Mouse (Mus musculus) brain, embryonic 14.5 days (tissue): ENCODE measurements around the gene Olfr591.
"Not testable (repeated sequence)": the region's sequence is repeated elsewhere in the genome, so short reads cannot be mapped to it uniquely, and the experiment has no call there.

Source experiments
- CTCF ChIP-seq: fragments of 200-500 bp; IDR thresholded peaks from 2 replicates; pipeline ENCODE4 v1.5.1; 2012; ENCODE audit warnings: inconsistent platforms, mild to moderate bottlenecking, moderate library complexity, borderline replicate concordance; ENCODE audit not compliant: insufficient read depth, insufficient read length; ENCODE audit errors: extremely low read depth
- POLR2A ChIP-seq: fragments of 200-500 bp; IDR thresholded peaks from 2 replicates; pipeline ENCODE4 v1.6.1; 2012; ENCODE audit warnings: mild to moderate bottlenecking, inconsistent platforms, borderline replicate concordance; ENCODE audit not compliant: poor library complexity, insufficient read depth, insufficient read length, severe bottlenecking; ENCODE audit errors: extremely low read depth

DNA sequence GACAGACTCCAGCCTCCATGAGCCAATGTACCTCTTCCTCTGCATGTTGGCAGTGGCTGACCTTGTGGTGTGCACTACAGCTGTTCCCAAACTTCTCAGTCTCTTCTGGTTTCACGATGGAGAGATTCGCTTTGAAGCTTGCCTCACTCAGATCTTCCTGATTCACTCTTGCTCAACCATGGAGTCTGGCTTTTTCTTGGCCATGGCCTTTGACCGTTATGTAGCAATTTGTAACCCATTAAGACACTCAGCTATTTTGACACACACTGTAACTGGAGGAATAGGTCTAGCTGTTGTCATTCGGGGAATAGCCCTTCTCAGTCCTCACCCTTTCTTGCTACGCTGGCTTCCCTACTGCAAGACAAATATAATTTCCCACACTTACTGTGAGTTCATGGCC, 33.9 kb upstream of the Olfr591 start:
- TF ChIP-seq CTCF, POLR2A: not testable (repeated sequence)
